Mouse (Mus musculus) forebrain, embryonic 14.5 days (tissue): Measurements from ENCODE around the gene Dph3. TPM values are rescaled to one million over a fixed set of nuclear protein-coding genes. Genes with fewer than 3 reads are reported as not detected.
"Not testable (repeated sequence)": the region's sequence is repeated elsewhere in the genome, so short reads cannot be mapped to it uniquely, and the experiment has no call there.

Experiments
- ATAC-seq: fragments of 200-750 bp; cut with Nextera tagmentation; 2 replicates; pipeline ENCODE4 v1.8.0; 2017; ENCODE audit warnings: mild to moderate bottlenecking, moderate library complexity
- DNase-seq: peaks from one replicate; pipeline ENCODE4 v3.0.0-alpha.2; 2015; ENCODE audit warnings: low spot score
- H3K27ac ChIP-seq: fragments of 300-500 bp; sonication (generic); 2 replicates; pipeline ENCODE4 v1.5.1; 2014; ENCODE audit warnings: low read depth, mild to moderate bottlenecking, control low read depth, low read length, moderate library complexity
- H3K27me3 ChIP-seq: fragments of 300-500 bp; sonication (generic); replicated peaks from 2 replicates; pipeline ENCODE4 v1.6.1; 2014; ENCODE audit warnings: low read length, control low read depth, mixed read lengths; ENCODE audit not compliant: control insufficient read depth, insufficient read depth
- H3K36me3 ChIP-seq: fragments of 300-500 bp; sonication (generic); 2 replicates; pipeline ENCODE4 v1.6.1; 2014; ENCODE audit warnings: low read length, control low read depth; ENCODE audit not compliant: control insufficient read depth, insufficient read depth
- H3K4me1 ChIP-seq: fragments of 300-500 bp; sonication (generic); 2 replicates; pipeline ENCODE4 v1.6.1; 2014; ENCODE audit warnings: antibody characterized with exemption, low read length, control low read depth; ENCODE audit not compliant: control insufficient read depth, insufficient read depth
- H3K4me2 ChIP-seq: fragments of 300-500 bp; sonication (generic); 2 replicates; pipeline ENCODE4 v1.6.1; 2014; ENCODE audit warnings: mild to moderate bottlenecking, control low read depth, low read length
- H3K4me3 ChIP-seq: fragments of 300-500 bp; sonication (generic); 2 replicates; pipeline ENCODE4 v1.5.1; 2014; ENCODE audit warnings: low read depth, low read length, control low read depth
- H3K9ac ChIP-seq: fragments of 300-500 bp; sonication (generic); 2 replicates; pipeline ENCODE4 v1.6.1; 2014; ENCODE audit warnings: mild to moderate bottlenecking, low read length, control low read depth, moderate library complexity
- H3K9me3 ChIP-seq: fragments of 300-500 bp; sonication (generic); replicated peaks from 2 replicates; pipeline ENCODE4 v1.6.1; 2016; ENCODE audit warnings: low read length, control low read depth, mixed read lengths; ENCODE audit not compliant: control insufficient read depth
- WGBS: fragments of 180-500 bp; shearing (Covaris S2); extraction: QIAGEN DNeasy Blood & Tissue Kit; methylation state at CpG from one replicate; pipeline ENCODE4 v1.1.7; 2014; 5-methylcytosine and 5-hydroxymethylcytosine counted together
- polyA plus RNA-seq: library from polyadenylated mRNA; unstranded; fragments of >200 nt; fragmentation: Nextera tagmentation; extraction: Ambion mirVana; gene quantifications from 2 replicates; pipeline ENCODE4 v1.2.1, GENCODE M21; 2014

The Dph3 gene
- polyA plus RNA-seq = 81.5 and 93.3 TPM in 2 replicates

DNA sequence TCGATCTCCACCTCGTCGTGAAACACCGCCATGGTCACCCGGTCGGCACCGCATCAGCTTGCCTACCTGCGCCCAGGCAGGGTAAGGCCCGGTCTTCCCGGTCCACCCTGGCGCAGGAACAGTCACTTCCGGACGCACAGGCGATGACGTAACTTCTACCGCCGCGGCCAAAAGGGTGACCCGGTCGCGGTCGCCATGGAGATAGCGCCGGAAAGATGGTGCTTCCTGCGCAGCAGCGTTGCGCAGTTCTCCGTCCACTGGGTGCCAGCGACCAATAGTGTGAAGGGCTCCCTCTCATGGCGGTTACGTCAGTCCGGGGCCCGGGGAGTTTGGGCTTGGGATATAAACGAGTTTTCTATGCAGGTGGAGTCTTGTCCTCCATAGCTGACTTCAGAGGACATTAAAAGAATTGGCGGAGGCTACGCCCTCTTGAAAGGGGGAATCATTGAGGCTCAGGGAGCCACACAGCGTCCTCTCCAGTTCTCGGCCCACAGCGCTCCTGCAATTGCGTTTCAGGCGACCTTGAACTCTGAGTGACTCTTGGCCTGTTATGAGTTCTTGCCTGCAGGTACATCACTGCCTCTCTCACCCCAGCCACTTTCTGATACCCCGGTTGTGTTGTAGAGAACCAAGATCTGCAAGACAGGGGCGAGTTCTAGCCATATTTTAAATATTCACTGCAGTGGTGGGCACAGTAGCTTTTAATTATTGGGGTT, at the start of gene Dph3:
Dph3 (minus strand) TSS at position 244 of the 716 bp plus-strand sequence.
- DNase-seq (peak; percentile 98), ATAC-seq (peak; percentile 98)
- Histone ChIP-seq H3K27ac (peak within 1 kb of the TSS; percentile 70), H3K27me3 (no peaks in the 10 kb centered on the region), H3K36me3 (peaks cover 23% of the 10 kb centered on the region), H3K4me3 (peak within 1 kb of the TSS; percentile 45), H3K9me3 (no peaks in the 10 kb centered on the region), H3K4me2 (peak within 1 kb of the TSS; percentile 85), H3K9ac (peak within 1 kb of the TSS; percentile 75), H3K4me1 (peaks cover 12% of the 10 kb centered on the region; the same call in 1 of the 2 replicates)
- WGBS = under 1% methylated on average over 43 of the region's 43 CpGs

DNA sequence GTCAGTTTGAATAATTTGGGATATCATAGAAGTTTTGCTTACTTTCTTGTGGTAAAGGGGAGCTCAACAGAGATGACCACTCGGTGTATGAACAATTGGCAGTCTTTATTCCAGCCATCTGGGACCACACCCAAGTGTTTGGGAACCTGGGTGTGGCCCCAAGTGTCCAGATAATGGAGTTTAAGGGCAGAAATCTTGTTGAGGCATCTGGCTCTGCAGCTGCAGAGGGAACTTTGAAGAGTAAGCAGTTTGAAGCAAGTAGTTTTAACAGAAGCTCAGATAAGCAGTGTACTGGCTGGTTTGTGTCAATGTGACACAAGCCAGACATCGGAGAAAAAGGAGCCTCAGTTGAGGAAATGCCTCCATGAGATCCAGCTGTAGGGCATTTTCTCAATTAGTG, 48.8 kb upstream of the Dph3 start:
- Histone ChIP-seq H3K9ac (no peak overlapping the region), H3K9me3 (no peaks in the 10 kb centered on the region), H3K4me2 (no peak overlapping the region), H3K27ac (no peak overlapping the region), H3K27me3 (no peaks in the 10 kb centered on the region), H3K4me1 (no peaks in the 10 kb centered on the region), H3K36me3 (no peaks in the 10 kb centered on the region), H3K4me3 (no peak overlapping the region)
- ATAC-seq (no peak), DNase-seq (no peak)
- WGBS = 76% methylated on average over 2 of the region's 2 CpGs

DNA sequence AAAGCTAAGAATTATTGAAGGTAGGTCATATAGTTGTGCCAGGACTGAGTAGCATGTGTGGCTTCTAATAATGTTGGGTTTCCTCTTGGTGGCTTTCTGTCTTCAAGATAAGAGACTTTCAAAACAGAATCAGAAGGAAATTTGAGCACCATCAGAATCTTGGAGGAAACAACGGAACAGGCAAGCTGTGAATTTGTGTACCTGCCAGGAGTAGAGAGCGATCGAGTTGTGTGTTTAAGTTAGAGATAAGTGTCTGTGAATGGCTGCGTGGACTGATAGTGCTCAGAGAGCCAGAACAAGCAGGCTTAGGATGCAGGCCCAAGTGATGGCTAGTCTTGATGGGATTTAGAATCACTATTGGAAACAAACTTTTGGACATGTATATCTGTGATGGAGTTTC, 46.3 kb upstream of the Dph3 start:
- no peak for ATAC-seq
- Histone ChIP-seq H3K4me2 (no peak overlapping the region), H3K4me3 (no peak overlapping the region), H3K9me3 (no peaks in the 10 kb centered on the region), H3K27me3 (no peaks in the 10 kb centered on the region), H3K4me1 (no peaks in the 10 kb centered on the region), H3K9ac (no peak overlapping the region), H3K27ac (no peak overlapping the region), H3K36me3 (no peaks in the 10 kb centered on the region)
- DNase-seq = no peak
- WGBS = 92% methylated on average over 4 of the region's 4 CpGs

DNA sequence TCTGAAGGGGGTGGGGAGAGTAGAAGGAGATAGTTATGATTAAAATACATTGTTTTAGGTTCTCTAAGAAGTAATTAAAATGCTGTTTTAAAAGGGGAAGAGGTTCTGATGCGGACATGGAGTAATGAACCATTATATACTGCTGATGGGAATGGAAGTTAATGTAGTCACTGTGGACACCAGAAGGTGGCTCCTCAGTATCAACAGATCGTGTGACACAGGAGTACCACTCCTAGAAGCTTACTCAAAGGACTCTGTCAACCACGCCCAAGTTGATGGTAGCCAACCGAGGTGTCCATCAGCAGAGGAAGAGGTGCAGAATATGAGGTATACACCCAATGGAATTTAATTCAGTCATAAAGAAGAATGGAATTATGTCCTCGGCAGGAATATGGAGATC, 42.9 kb upstream of the Dph3 start:
- H3K27me3 ChIP-seq = no peaks in the 10 kb centered on the region
- no peaks in the 10 kb centered on the region for H3K4me1 ChIP-seq
- H3K4me3 ChIP-seq = no peak overlapping the region
- ATAC-seq (no peak), DNase-seq (no peak)
- WGBS = 86% methylated on average over 5 of the region's 5 CpGs
- H3K9ac ChIP-seq = no peak overlapping the region
- no peak overlapping the region for H3K27ac ChIP-seq
- H3K36me3 ChIP-seq = no peaks in the 10 kb centered on the region
- H3K9me3 ChIP-seq = no peaks in the 10 kb centered on the region
- H3K4me2 ChIP-seq = no peak overlapping the region

DNA sequence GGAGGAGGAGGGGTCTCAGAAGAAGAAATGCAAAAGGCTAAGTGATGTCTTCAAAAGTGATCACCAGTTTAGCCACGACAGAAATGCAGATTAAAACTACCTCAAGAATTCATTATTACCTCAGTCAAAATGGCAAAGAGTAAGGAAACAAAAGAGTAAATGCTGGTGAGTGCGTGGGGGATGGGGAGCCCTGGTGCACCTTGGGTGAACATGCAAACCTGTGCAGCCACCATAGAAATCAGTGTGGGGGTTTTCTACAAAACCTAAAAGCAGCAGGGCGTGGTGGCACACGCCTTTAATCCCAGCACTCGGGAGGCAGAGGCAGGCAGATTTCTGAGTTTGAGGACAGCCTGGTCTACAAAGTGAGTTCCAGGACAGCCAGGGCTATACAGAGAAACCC, 39.7 kb upstream of the Dph3 start:
- ATAC-seq, H3K27me3 ChIP-seq, H3K4me2 ChIP-seq, H3K4me1 ChIP-seq, DNase-seq, H3K9me3 ChIP-seq, H3K36me3 ChIP-seq, H3K4me3 ChIP-seq, H3K27ac ChIP-seq, H3K9ac ChIP-seq: not testable (repeated sequence)
- 86% methylated on average over 5 of the region's 5 CpGs for WGBS

DNA sequence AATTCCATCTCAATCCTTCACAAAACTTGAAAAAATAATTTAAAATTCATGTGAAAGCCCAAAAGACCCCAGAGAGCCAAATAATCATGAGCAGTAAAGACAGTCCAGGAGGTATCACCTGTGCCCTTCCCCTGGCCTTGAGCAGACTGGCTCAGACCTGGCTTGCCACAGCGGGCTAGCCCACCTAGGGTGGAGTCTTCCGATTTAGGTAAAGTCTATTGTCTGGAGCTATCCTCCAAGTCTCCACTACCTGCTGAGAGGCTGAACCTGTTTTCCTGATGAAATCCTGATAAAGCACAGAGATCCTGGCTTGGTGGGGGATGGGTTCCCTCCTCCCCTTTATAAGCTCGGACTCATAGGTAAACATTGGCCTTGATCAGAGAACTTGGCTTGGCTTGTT, 38.7 kb upstream of the Dph3 start:
- Histone ChIP-seq H3K9ac (no peak overlapping the region), H3K4me1 (no peaks in the 10 kb centered on the region), H3K27ac (no peak overlapping the region), H3K4me2 (no peak overlapping the region), H3K27me3 (no peaks in the 10 kb centered on the region), H3K4me3 (no peak overlapping the region), H3K9me3 (no peaks in the 10 kb centered on the region), H3K36me3 (no peaks in the 10 kb centered on the region)
- 60% methylated on average over 3 of the region's 3 CpGs for WGBS
- ATAC-seq (no peak), DNase-seq (no peak)

GRCm38 (mm10) chr14:32121920-32122315, 36.4 kb upstream of the Dph3 start:
- Histone ChIP-seq H3K27me3 (no peaks in the 10 kb centered on the region), H3K27ac (no peak overlapping the region), H3K4me2 (no peak overlapping the region), H3K4me3 (no peak overlapping the region), H3K4me1 (no peaks in the 10 kb centered on the region), H3K9me3 (no peaks in the 10 kb centered on the region), H3K36me3 (no peaks in the 10 kb centered on the region), H3K9ac (no peak overlapping the region)
- DNase-seq (peak; percentile 1), ATAC-seq (no peak)
- WGBS = 51% methylated on average over 2 of the region's 2 CpGs

- H3K27ac ChIP-seq = no peak overlapping the region
Observed at GRCm38 (mm10) chr14:32120940-32121919, 35.7 kb upstream of the Dph3 start.

DNA sequence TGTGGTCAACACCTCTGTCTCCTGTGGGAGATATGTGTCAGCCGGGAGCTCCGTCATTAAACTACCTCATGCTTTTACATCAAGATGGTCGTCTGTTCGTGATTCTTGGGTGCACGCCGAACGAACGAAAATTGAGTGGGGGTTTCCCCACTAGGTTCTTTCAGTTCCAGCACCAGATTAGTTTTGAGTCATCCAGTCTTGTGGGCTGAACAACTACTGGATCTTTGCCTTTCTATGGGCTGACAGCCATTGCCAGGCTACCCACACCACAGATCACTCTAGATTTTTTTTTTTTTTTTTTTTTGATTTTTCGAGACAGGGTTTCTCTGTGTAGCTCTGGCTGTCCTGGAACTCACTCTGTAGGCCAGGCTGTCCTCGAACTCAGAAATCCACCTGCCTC, 26.6 kb upstream of the Dph3 start:
- not testable (repeated sequence) for H3K4me3 ChIP-seq, H3K27ac ChIP-seq, H3K4me2 ChIP-seq, H3K9ac ChIP-seq, ATAC-seq, H3K4me1 ChIP-seq, H3K27me3 ChIP-seq, DNase-seq, H3K36me3 ChIP-seq, H3K9me3 ChIP-seq
- 95% methylated on average over 10 of the region's 10 CpGs for WGBS

More at GRCm38 (mm10) chr14:32120940-32121919, 35.7 kb upstream of the Dph3 start:
- no peaks in the 10 kb centered on the region for H3K4me1 ChIP-seq
- no peaks in the 10 kb centered on the region for H3K9me3 ChIP-seq
- H3K4me2 ChIP-seq = no peak overlapping the region
- ATAC-seq = no peak
- no peak overlapping the region for H3K4me3 ChIP-seq
- H3K27me3 ChIP-seq = no peaks in the 10 kb centered on the region
- 78% methylated on average over 11 of the region's 11 CpGs for WGBS
- no peak overlapping the region for H3K9ac ChIP-seq
- H3K36me3 ChIP-seq = no peaks in the 10 kb centered on the region
- no peak for DNase-seq
